Mouse (Mus musculus): ENCODE results near the gene Loxl1. TPM values are rescaled to one million over a fixed set of nuclear protein-coding genes. Genes with fewer than 3 reads are reported as not detected.

Gene Loxl1
- polyA plus RNA-seq, 1 experiment from 2014 or later, result 53.6 TPM

DNA sequence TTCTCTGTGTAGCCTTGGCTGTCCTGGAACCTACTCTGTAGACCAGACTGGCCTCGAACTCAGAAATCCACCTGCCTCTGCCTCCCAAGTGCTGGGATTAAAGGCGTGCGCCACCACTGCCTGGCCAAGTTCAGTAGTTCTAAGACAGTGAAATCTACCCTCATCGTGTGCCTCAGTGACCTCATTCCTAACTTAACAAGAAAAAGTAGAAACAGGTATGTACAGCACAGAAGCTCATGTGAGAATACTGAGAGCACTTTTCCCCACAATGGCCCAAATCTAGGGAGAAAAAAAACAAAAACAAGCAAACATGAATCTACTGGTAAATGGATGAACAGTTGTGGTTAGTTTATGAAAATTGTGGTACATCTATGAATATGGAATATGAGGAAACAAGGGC, 34.7 kb downstream of the Loxl1 start:
- peaks cover 18 to 34% of the 10 kb centered on the region in 2 experiments for H3K4me1 ChIP-seq (ENCODE audit: control insufficient read depth in 2 of 2, insufficient read depth in 2 of 2, low read length in 2 of 2)
- H3K9me3 ChIP-seq (ENCODE audit: control insufficient read depth, low read length), result no peaks in the 10 kb centered on the region
- H3K27ac ChIP-seq (replicated peaks in 1 of 2; ENCODE audit: control insufficient read depth in 1 of 2, insufficient read depth in 1 of 2, low read depth in 2 of 2, low read length in 2 of 2), result no peak overlapping the region
- no peaks in the 10 kb centered on the region for H3K36me3 ChIP-seq (ENCODE audit: control insufficient read depth, insufficient read depth, low read length)
- H3K4me3 ChIP-seq (ENCODE audit: control insufficient read depth in 1 of 2, insufficient read depth in 1 of 2, low read depth in 1 of 2, low read length in 2 of 2), result no peak overlapping the region
- ATAC-seq (ENCODE audit: insufficient number of reproducible peaks, insufficient read depth, low FRiP score, low read depth), result no peak
- WGBS, result 83% methylated on average over 4 of the region's 4 CpGs
- no peaks in the 10 kb centered on the region for H3K27me3 ChIP-seq (ENCODE audit: control insufficient read depth, insufficient read depth, low read length)
- H3K9ac ChIP-seq (ENCODE audit: low read length), result no peak overlapping the region
- no peak overlapping the region for H3K4me2 ChIP-seq (ENCODE audit: low read length)

- ATAC-seq (ENCODE audit: insufficient number of reproducible peaks, insufficient read depth, low FRiP score, low read depth), result no peak
- H3K36me3 ChIP-seq (ENCODE audit: control insufficient read depth, insufficient read depth, low read length), result no peaks in the 10 kb centered on the region
- H3K27me3 ChIP-seq (ENCODE audit: control insufficient read depth, insufficient read depth, low read length), result no peaks in the 10 kb centered on the region
- no peak overlapping the region for H3K27ac ChIP-seq (replicated peaks in 1 of 2; ENCODE audit: control insufficient read depth in 1 of 2, insufficient read depth in 1 of 2, low read depth in 2 of 2, low read length in 2 of 2)
- H3K4me3 ChIP-seq (ENCODE audit: control insufficient read depth in 1 of 2, insufficient read depth in 1 of 2, low read depth in 1 of 2, low read length in 2 of 2), result no peak overlapping the region
- no peak overlapping the region for H3K4me2 ChIP-seq (ENCODE audit: low read length)
- H3K4me1 ChIP-seq (ENCODE audit: control insufficient read depth in 2 of 2, insufficient read depth in 2 of 2, low read length in 2 of 2), result peaks cover 15 to 25% of the 10 kb centered on the region in 2 experiments
- no peaks in the 10 kb centered on the region for H3K9me3 ChIP-seq (ENCODE audit: control insufficient read depth, low read length)
- WGBS, result 77% methylated on average over 5 of the region's 5 CpGs
- H3K9ac ChIP-seq (ENCODE audit: low read length), result no peak overlapping the region
Measured at GRCm38 (mm10) chr9:58276346-58276745, 36.6 kb downstream of the Loxl1 start.

- 79% methylated on average over 3 of the region's 3 CpGs for WGBS
- Histone ChIP-seq H3K4me3 (ENCODE audit: control insufficient read depth in 1 of 2, insufficient read depth in 1 of 2, low read depth in 1 of 2, low read length in 2 of 2) (no peak overlapping the region), H3K4me2 (ENCODE audit: low read length) (peak overlapping the region; percentile 51), H3K27ac (replicated peaks in 1 of 2; ENCODE audit: control insufficient read depth in 1 of 2, insufficient read depth in 1 of 2, low read depth in 2 of 2, low read length in 2 of 2) (peak overlapping the region; percentile 89 to 91), H3K9ac (ENCODE audit: low read length) (peak overlapping the region; percentile 54), H3K9me3 (ENCODE audit: control insufficient read depth, low read length) (no peaks in the 10 kb centered on the region), H3K4me1 (ENCODE audit: control insufficient read depth in 2 of 2, insufficient read depth in 2 of 2, low read length in 2 of 2) (peaks cover 15 to 25% of the 10 kb centered on the region in 2 experiments), H3K36me3 (ENCODE audit: control insufficient read depth, insufficient read depth, low read length) (no peaks in the 10 kb centered on the region), H3K27me3 (ENCODE audit: control insufficient read depth, insufficient read depth, low read length) (no peaks in the 10 kb centered on the region)
- ATAC-seq (ENCODE audit: insufficient number of reproducible peaks, insufficient read depth, low FRiP score, low read depth), result no peak
Measured at GRCm38 (mm10) chr9:58275797-58276196, 37.2 kb downstream of the Loxl1 start.

GRCm38 (mm10) chr9:58275115-58275774, 37.7 kb downstream of the Loxl1 start:
- H3K27ac ChIP-seq (replicated peaks in 1 of 2; ENCODE audit: control insufficient read depth in 1 of 2, insufficient read depth in 1 of 2, low read depth in 2 of 2, low read length in 2 of 2), result peak overlapping the region; percentile 89 to 91
- 13% methylated on average over 8 of the region's 8 CpGs for WGBS
- H3K27me3 ChIP-seq (ENCODE audit: control insufficient read depth, insufficient read depth, low read length), result no peaks in the 10 kb centered on the region
- peaks cover 15 to 21% of the 10 kb centered on the region in 2 experiments for H3K4me1 ChIP-seq (ENCODE audit: control insufficient read depth in 2 of 2, insufficient read depth in 2 of 2, low read length in 2 of 2)
- H3K9ac ChIP-seq (ENCODE audit: low read length), result peak overlapping the region; percentile 54
- no peaks in the 10 kb centered on the region for H3K36me3 ChIP-seq (ENCODE audit: control insufficient read depth, insufficient read depth, low read length)
- peak overlapping the region; percentile 51 for H3K4me2 ChIP-seq (ENCODE audit: low read length)
- H3K9me3 ChIP-seq (ENCODE audit: control insufficient read depth, low read length), result no peaks in the 10 kb centered on the region
- no peak overlapping the region for H3K4me3 ChIP-seq (ENCODE audit: control insufficient read depth in 1 of 2, insufficient read depth in 1 of 2, low read depth in 1 of 2, low read length in 2 of 2)
- ATAC-seq (ENCODE audit: insufficient number of reproducible peaks, insufficient read depth, low FRiP score, low read depth), result peak; percentile 80

DNA sequence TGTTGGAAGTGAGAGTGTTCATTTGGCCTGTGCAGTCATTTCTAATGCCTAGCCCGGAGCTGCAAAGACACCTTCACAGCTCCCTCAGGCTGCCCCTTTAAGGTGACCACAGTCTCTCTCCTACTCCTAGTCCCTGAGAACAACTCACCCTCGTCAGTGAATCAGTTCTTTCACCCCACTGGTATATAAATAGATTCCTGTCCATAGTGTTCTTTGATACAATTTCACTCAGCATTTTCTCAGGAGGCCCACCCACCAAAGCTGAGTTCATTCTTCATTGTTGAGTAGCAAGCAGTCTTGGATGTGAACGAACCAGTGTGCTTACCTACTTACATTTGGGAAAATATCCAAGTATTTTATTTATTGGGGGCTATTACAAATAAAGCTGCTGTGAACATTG, 38.4 kb downstream of the Loxl1 start:
- 26% methylated on average over 3 of the region's 3 CpGs for WGBS
- no peaks in the 10 kb centered on the region for H3K9me3 ChIP-seq (ENCODE audit: control insufficient read depth, low read length)
- no peaks in the 10 kb centered on the region for H3K36me3 ChIP-seq (ENCODE audit: control insufficient read depth, insufficient read depth, low read length)
- ATAC-seq (ENCODE audit: insufficient number of reproducible peaks, insufficient read depth, low FRiP score, low read depth), result no peak
- peak overlapping the region; percentile 30 to 89; a peak in 3 of 4 replicates for H3K27ac ChIP-seq (replicated peaks in 1 of 2; ENCODE audit: control insufficient read depth in 1 of 2, insufficient read depth in 1 of 2, low read depth in 2 of 2, low read length in 2 of 2)
- no peak overlapping the region for H3K4me3 ChIP-seq (ENCODE audit: control insufficient read depth in 1 of 2, insufficient read depth in 1 of 2, low read depth in 1 of 2, low read length in 2 of 2)
- no peaks in the 10 kb centered on the region for H3K27me3 ChIP-seq (ENCODE audit: control insufficient read depth, insufficient read depth, low read length)
- peak overlapping the region; percentile 51 for H3K4me2 ChIP-seq (ENCODE audit: low read length)
- 0 out of 2 replicates have a peak overlapping the region, but pooled peaks have one; percentile 54 for H3K9ac ChIP-seq (ENCODE audit: low read length)
- H3K4me1 ChIP-seq (ENCODE audit: control insufficient read depth in 2 of 2, insufficient read depth in 2 of 2, low read length in 2 of 2), result peaks cover 13 to 21% of the 10 kb centered on the region in 2 experiments

- peak overlapping the region; percentile 30 to 89; a peak in 3 of 4 replicates for H3K27ac ChIP-seq (replicated peaks in 1 of 2; ENCODE audit: control insufficient read depth in 1 of 2, insufficient read depth in 1 of 2, low read depth in 2 of 2, low read length in 2 of 2)
- no peaks in the 10 kb centered on the region for H3K9me3 ChIP-seq (ENCODE audit: control insufficient read depth, low read length)
- 79% methylated on average over 7 of the region's 7 CpGs for WGBS
- H3K4me2 ChIP-seq (ENCODE audit: low read length), result no peak overlapping the region
- no peak overlapping the region for H3K9ac ChIP-seq (ENCODE audit: low read length)
- no peak overlapping the region for H3K4me3 ChIP-seq (ENCODE audit: control insufficient read depth in 1 of 2, insufficient read depth in 1 of 2, low read depth in 1 of 2, low read length in 2 of 2)
- no peaks in the 10 kb centered on the region for H3K36me3 ChIP-seq (ENCODE audit: control insufficient read depth, insufficient read depth, low read length)
- peaks cover 13 to 21% of the 10 kb centered on the region in 2 experiments for H3K4me1 ChIP-seq (ENCODE audit: control insufficient read depth in 2 of 2, insufficient read depth in 2 of 2, low read length in 2 of 2)
- ATAC-seq (ENCODE audit: insufficient number of reproducible peaks, insufficient read depth, low FRiP score, low read depth), result no peak
- no peaks in the 10 kb centered on the region for H3K27me3 ChIP-seq (ENCODE audit: control insufficient read depth, insufficient read depth, low read length)
Measured at GRCm38 (mm10) chr9:58274101-58274604, 38.8 kb downstream of the Loxl1 start.

DNA sequence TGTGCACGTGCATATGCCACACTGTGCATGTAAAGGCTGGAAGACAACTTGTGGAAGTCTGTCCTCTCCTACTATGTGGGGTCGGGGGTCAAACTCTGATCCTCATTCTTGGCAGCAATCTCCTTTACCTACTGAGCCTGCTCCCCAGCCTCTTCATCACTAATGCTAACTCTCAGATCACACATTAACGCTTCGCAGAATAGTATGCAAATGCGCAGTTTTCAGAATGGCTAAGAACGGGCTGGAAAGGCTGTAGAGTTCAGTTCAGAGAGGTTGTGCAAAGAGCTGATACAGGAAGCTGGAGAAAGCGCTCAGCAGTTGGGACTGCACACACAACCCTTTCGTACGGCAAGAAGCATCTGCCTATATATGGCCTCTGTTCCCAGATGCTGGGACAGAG, 40.1 kb downstream of the Loxl1 start:
- Histone ChIP-seq H3K9me3 (ENCODE audit: control insufficient read depth, low read length) (no peaks in the 10 kb centered on the region), H3K27me3 (ENCODE audit: control insufficient read depth, insufficient read depth, low read length) (no peaks in the 10 kb centered on the region), H3K27ac (replicated peaks in 1 of 2; ENCODE audit: control insufficient read depth in 1 of 2, insufficient read depth in 1 of 2, low read depth in 2 of 2, low read length in 2 of 2) (no peak overlapping the region), H3K36me3 (ENCODE audit: control insufficient read depth, insufficient read depth, low read length) (no peaks in the 10 kb centered on the region), H3K4me2 (ENCODE audit: low read length) (no peak overlapping the region), H3K4me1 (ENCODE audit: control insufficient read depth in 2 of 2, insufficient read depth in 2 of 2, low read length in 2 of 2) (peaks cover 13 to 21% of the 10 kb centered on the region in 2 experiments), H3K4me3 (ENCODE audit: control insufficient read depth in 1 of 2, insufficient read depth in 1 of 2, low read depth in 1 of 2, low read length in 2 of 2) (no peak overlapping the region), H3K9ac (ENCODE audit: low read length) (no peak overlapping the region)
- 78% methylated on average over 9 of the region's 9 CpGs for WGBS
- ATAC-seq (ENCODE audit: insufficient number of reproducible peaks, insufficient read depth, low FRiP score, low read depth), result no peak

All from heart, embryonic 14.5 days (tissue).